Mouse (Mus musculus) T-cell, adult 66 days (primary cell): ENCODE results near the gene Tex29. TPM values are rescaled to one million over a fixed set of nuclear protein-coding genes. Genes with fewer than 3 reads are reported as not detected.

Source experiments
- total RNA-seq, 2 experiments: library from RNA; stranded (reverse); gene quantifications; 3 replicates in 1 of 2; 4 replicates in 1 of 2; pipeline ENCODE4 v1.2.4; 2023

The Tex29 gene
- under 1 TPM in 1 of 2 experiments, not detected in 1; 0.87 TPM for total RNA-seq

GRCm38 (mm10) chr8:11840174-11840573 is at the start of gene Tex29:
Tex29 (plus strand) TSS chr8:11840474.

Other genes starting within 250 kb of the Tex29 start
- gene Ankrd10, start 204.7 kb upstream of the Tex29 start, total RNA-seq = 100 to 1,000 TPM; 113 to 117 TPM
- not detected for gene 1700016D06Rik, start 139.4 kb upstream of the Tex29 start, total RNA-seq
- 10 to 100 TPM; 55.0 to 69.6 TPM for gene Arhgef7, start 112.8 kb upstream of the Tex29 start, total RNA-seq